Mouse (Mus musculus): ENCODE data around the gene Fam196b. TPM values are rescaled to one million over a fixed set of nuclear protein-coding genes. Genes with fewer than 3 reads are reported as not detected.

Gene Fam196b
- polyA plus RNA-seq, 1 experiment, result 0.08 TPM

DNA sequence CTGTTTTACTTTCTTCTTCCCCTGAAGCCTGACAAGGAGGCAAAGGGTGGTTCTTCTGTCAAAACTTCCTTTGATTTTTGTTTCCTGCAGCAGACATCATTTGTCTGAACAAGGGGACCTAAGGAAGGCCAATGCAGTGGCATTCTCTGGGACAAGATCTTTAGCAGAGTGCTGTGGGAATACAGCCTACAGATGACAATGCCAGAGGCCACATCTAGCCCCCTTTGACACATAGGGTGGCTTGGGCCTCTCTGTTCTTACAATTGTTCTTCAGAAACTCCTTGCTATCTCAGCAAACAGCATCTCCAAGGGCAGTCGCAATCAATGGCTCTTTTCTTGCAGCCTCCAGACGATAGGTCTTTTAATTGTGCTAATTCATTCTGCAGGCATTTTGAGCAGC is 23.9 kb upstream of the Fam196b start:
- H3K27me3 ChIP-seq (replicated peaks; ENCODE audit: control insufficient read depth, insufficient read depth, low read length), result no peaks in the 10 kb centered on the region
- no peak for DNase-seq
- H3K4me3 ChIP-seq (ENCODE audit: insufficient read depth, low read depth, low read length), result no peak overlapping the region
- TF ChIP-seq POLR2A (IDR thresholded peaks at IDR 0.05; ENCODE audit: low read depth, low read length), result no peak
- no peak for TF ChIP-seq CTCF (conservative IDR thresholded peaks at IDR 0.05; ENCODE audit: insufficient read depth, insufficient read length, low read depth, low read length)
- no peaks in the 10 kb centered on the region for H3K36me3 ChIP-seq (ENCODE audit: control insufficient read depth, insufficient read depth, low read length)
- WGBS, result 55% methylated on average over 2 of the region's 2 CpGs
- H3K27ac ChIP-seq (ENCODE audit: insufficient read depth, low read depth, low read length), result no peak overlapping the region
- no peaks in the 10 kb centered on the region for H3K4me1 ChIP-seq (ENCODE audit: control insufficient read depth, insufficient read depth, low read length)

DNA sequence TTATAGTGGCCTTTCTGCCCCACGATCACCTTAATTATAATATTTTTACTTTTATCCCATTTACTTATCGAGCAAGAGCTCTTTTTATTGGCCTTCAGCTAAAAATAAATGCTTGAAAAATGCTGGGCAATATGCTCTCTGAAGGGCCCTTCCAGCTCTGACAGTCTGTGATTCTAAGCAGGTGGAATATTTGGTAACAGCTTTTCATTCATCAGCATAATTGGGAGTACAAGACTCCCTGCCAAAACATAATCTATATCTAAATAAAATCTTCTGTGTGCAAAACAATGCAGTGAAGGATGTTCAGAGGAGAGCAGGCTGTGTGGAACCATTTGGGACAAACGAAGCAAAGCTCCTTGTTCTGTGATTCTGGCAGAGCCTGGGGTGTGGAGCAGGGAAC is 23.3 kb upstream of the Fam196b start:
- H3K4me1 ChIP-seq (ENCODE audit: control insufficient read depth, insufficient read depth, low read length), result no peaks in the 10 kb centered on the region
- H3K27ac ChIP-seq (ENCODE audit: insufficient read depth, low read depth, low read length), result no peak overlapping the region
- no peaks in the 10 kb centered on the region for H3K36me3 ChIP-seq (ENCODE audit: control insufficient read depth, insufficient read depth, low read length)
- H3K4me3 ChIP-seq (ENCODE audit: insufficient read depth, low read depth, low read length), result no peak overlapping the region
- TF ChIP-seq CTCF (conservative IDR thresholded peaks at IDR 0.05; ENCODE audit: insufficient read depth, insufficient read length, low read depth, low read length) (no peak), POLR2A (IDR thresholded peaks at IDR 0.05; ENCODE audit: low read depth, low read length) (no peak)
- 69% methylated on average over 3 of the region's 3 CpGs for WGBS
- no peaks in the 10 kb centered on the region for H3K27me3 ChIP-seq (replicated peaks; ENCODE audit: control insufficient read depth, insufficient read depth, low read length)
- no peak for DNase-seq

DNA sequence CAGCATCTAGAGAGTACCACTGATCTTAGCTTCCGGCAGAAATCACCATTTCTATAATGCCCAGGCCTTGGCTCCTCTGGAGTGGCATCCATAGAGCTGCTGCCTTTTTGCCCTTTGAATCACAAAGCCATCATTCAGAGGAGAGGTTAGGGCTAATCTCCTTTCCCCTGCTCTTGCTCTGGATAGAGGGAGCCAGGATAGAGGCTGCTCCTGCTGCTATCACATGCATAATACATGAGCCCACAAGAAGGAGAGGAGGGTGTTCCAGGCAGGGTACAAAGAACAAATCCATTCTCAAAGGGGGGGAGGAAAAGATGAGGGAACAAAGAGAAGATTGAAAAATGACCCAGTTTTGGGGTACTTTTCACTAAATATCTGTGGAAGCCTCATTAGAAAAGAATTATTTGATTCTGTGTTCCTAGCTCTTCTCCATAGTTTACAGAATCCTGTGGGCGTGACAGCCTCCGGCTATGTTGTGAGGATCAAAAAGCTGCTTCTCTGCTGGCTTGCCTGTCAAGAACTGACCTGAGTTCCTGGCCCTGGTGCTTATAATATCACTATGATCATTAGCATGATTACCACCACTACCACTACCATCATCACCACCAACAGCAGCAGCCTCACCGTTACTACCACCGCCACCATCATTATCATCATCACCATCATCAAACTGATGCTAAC is 16.8 kb upstream of the Fam196b start:
- Histone ChIP-seq H3K27ac (ENCODE audit: insufficient read depth, low read depth, low read length) (no peak overlapping the region), H3K27me3 (replicated peaks; ENCODE audit: control insufficient read depth, insufficient read depth, low read length) (no peaks in the 10 kb centered on the region), H3K36me3 (ENCODE audit: control insufficient read depth, insufficient read depth, low read length) (no peaks in the 10 kb centered on the region), H3K4me3 (ENCODE audit: insufficient read depth, low read depth, low read length) (no peak overlapping the region), H3K4me1 (ENCODE audit: control insufficient read depth, insufficient read depth, low read length) (no peaks in the 10 kb centered on the region)
- DNase-seq, result no peak
- no peak for TF ChIP-seq POLR2A (IDR thresholded peaks at IDR 0.05; ENCODE audit: low read depth, low read length)
- TF ChIP-seq CTCF (conservative IDR thresholded peaks at IDR 0.05; ENCODE audit: insufficient read depth, insufficient read length, low read depth, low read length), result no peak
- 80% methylated on average over 5 of the region's 5 CpGs for WGBS

DNA sequence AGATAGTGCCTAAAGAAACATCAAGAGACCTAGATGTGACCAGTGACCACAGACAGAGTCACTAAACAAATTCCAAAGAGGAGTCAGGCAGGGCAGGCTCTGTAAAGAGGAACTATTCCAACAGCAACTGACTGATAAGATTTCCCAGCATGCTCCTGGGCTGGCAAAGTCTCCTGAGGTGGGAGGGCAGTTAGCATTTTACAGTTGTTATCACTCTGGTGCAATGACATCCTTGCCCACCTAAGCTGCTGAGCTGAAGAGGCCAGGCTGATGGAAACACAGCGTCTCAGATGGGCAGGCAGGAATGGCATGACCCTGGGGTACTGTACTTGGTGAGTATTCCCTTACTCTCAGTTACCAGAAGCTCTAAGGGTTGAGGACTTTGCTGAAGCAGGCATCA is 15.1 kb upstream of the Fam196b start:
- Histone ChIP-seq H3K4me1 (ENCODE audit: control insufficient read depth, insufficient read depth, low read length) (no peaks in the 10 kb centered on the region), H3K27ac (ENCODE audit: insufficient read depth, low read depth, low read length) (no peak overlapping the region), H3K4me3 (ENCODE audit: insufficient read depth, low read depth, low read length) (no peak overlapping the region), H3K36me3 (ENCODE audit: control insufficient read depth, insufficient read depth, low read length) (no peaks in the 10 kb centered on the region), H3K27me3 (replicated peaks; ENCODE audit: control insufficient read depth, insufficient read depth, low read length) (no peaks in the 10 kb centered on the region)
- TF ChIP-seq POLR2A (IDR thresholded peaks at IDR 0.05; ENCODE audit: low read depth, low read length) (no peak), CTCF (conservative IDR thresholded peaks at IDR 0.05; ENCODE audit: insufficient read depth, insufficient read length, low read depth, low read length) (no peak)
- no peak for DNase-seq
- 64% methylated on average over 1 of the region's 1 CpGs for WGBS

DNA sequence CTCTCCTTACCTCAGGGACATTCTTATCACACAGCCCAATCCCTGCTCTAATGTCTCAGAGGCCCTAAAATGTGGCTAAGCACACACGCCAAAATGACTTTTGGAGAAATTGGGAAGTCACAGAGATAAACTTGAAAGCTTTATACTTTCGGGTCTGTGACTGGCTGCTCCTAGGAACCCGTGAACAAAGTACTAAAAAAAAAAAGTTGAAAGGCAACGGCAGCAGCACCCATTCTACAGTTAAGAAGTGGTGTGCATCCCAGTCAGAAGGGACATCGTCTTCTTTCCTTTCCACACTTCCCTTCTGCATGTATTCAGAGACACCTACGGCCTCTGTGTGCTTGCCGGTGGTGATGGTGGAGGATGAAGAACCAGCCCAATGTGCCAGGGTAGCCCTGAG is 14.6 kb upstream of the Fam196b start:
- H3K4me1 ChIP-seq (ENCODE audit: control insufficient read depth, insufficient read depth, low read length), result no peaks in the 10 kb centered on the region
- DNase-seq, result no peak
- 88% methylated on average over 7 of the region's 7 CpGs for WGBS
- no peaks in the 10 kb centered on the region for H3K27me3 ChIP-seq (replicated peaks; ENCODE audit: control insufficient read depth, insufficient read depth, low read length)
- no peak overlapping the region for H3K27ac ChIP-seq (ENCODE audit: insufficient read depth, low read depth, low read length)
- H3K36me3 ChIP-seq (ENCODE audit: control insufficient read depth, insufficient read depth, low read length), result no peaks in the 10 kb centered on the region
- H3K4me3 ChIP-seq (ENCODE audit: insufficient read depth, low read depth, low read length), result no peak overlapping the region
- no peak for TF ChIP-seq POLR2A (IDR thresholded peaks at IDR 0.05; ENCODE audit: low read depth, low read length)
- TF ChIP-seq CTCF (conservative IDR thresholded peaks at IDR 0.05; ENCODE audit: insufficient read depth, insufficient read length, low read depth, low read length), result no peak

DNA sequence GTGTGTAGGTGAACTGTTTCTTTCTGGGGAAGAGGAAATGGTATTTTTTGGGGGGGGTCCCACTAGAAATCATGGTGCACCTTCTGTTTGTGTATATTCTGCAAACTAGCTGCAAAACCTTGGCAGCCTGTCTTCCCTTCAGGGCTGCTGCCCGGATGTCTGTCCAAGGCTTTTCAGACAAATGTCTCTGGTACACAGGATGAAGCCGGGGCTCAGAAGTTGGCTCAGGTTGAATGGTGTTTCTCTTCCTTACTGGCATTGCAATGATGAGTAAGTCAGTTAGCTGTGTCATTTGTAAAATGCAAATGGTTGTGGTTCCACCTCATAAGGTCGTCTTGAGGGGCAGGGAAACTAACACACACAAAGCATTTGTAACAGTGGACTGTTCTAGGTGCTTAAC is 8.4 kb upstream of the Fam196b start:
- Histone ChIP-seq H3K4me1 (ENCODE audit: control insufficient read depth, insufficient read depth, low read length) (no peaks in the 10 kb centered on the region), H3K27me3 (replicated peaks; ENCODE audit: control insufficient read depth, insufficient read depth, low read length) (no peaks in the 10 kb centered on the region), H3K4me3 (ENCODE audit: insufficient read depth, low read depth, low read length) (no peak overlapping the region), H3K36me3 (ENCODE audit: control insufficient read depth, insufficient read depth, low read length) (no peaks in the 10 kb centered on the region), H3K27ac (ENCODE audit: insufficient read depth, low read depth, low read length) (no peak overlapping the region)
- 67% methylated on average over 3 of the region's 3 CpGs for WGBS
- DNase-seq, result no peak
- TF ChIP-seq CTCF (conservative IDR thresholded peaks at IDR 0.05; ENCODE audit: insufficient read depth, insufficient read length, low read depth, low read length) (no peak), POLR2A (IDR thresholded peaks at IDR 0.05; ENCODE audit: low read depth, low read length) (no peak)

DNA sequence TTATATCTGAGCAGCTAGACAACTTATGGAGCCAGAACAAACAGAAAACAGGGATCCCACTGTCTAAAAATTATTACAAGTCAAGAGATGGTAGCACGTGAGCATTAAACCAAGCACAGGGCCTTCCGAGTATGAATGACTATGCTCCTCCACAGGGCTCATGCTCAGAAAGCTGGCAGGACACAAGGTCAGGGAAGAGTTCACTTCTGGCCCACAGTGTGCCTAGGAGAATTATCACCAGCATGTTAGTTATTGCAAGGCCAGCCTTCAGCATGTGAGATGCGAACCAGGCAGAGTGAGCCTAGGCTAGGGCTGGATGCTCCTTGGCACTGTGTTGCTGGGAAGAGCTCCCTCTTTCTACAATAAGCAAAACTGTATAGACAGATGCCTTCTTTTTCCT is 5.9 kb upstream of the Fam196b start:
- DNase-seq, result no peak
- Histone ChIP-seq H3K4me1 (ENCODE audit: control insufficient read depth, insufficient read depth, low read length) (no peaks in the 10 kb centered on the region), H3K27ac (ENCODE audit: insufficient read depth, low read depth, low read length) (no peak overlapping the region), H3K36me3 (ENCODE audit: control insufficient read depth, insufficient read depth, low read length) (no peaks in the 10 kb centered on the region), H3K27me3 (replicated peaks; ENCODE audit: control insufficient read depth, insufficient read depth, low read length) (no peaks in the 10 kb centered on the region), H3K4me3 (ENCODE audit: insufficient read depth, low read depth, low read length) (no peak overlapping the region)
- TF ChIP-seq CTCF (conservative IDR thresholded peaks at IDR 0.05; ENCODE audit: insufficient read depth, insufficient read length, low read depth, low read length), result no peak
- no peak for TF ChIP-seq POLR2A (IDR thresholded peaks at IDR 0.05; ENCODE audit: low read depth, low read length)
- 62% methylated on average over 3 of the region's 3 CpGs for WGBS
